Mouse (Mus musculus): ENCODE results near the gene Mdm1.

- TF ChIP-seq CTCF (IDR thresholded peaks at IDR 0.05; ENCODE audit: low read depth) (no peak), EP300 (IDR thresholded peaks at IDR 0.05; ENCODE audit: low read depth) (no peak)
Observed at GRCm38 (mm10) chr10:118139837-118140570, 1.6 kb upstream of the Mdm1 start.

All from liver, embryonic 14.5 days (tissue).